Mouse (Mus musculus): ENCODE data around the gene Gm10295. TPM values are rescaled to one million over a fixed set of nuclear protein-coding genes. Genes with fewer than 3 reads are reported as not detected.

Gm10295 gene
- polyA plus RNA-seq (2014; fragmentation: Illumina TruSeq; extraction: RNeasy Lipid Tissue Mini Kit (QIAGEN cat#74804); ENCODE audit: low read depth, low replicate concordance): not detected

DNA sequence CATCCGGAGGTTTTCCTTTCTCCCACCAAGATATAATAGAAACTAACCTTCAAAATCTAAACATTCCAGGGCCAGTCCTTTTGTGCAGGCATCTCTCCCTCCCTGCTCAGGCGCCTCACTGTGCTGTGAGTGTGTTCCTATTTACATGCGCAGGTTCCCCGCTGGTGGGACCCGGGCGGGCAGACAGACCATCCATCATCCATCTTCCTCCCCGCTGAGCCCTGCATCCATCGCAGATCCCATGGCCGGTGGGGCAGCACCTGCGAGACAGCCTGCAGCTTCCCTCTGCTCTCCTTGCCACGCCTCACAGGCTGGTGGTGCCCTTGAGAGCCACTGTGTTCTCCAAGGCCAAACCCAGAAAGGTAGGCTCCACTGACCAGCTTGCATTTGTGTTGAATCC lies at the start of gene Gm10295:
TSS of gene Gm10295 (minus strand) at position 122 of the 400 bp plus-strand sequence.

All from kidney, adult 10 weeks (tissue).